Mouse (Mus musculus) limb, embryonic 14.5 days (tissue): ENCODE data around the gene Dock9. TPM values are rescaled to one million over a fixed set of nuclear protein-coding genes. Genes with fewer than 3 reads are reported as not detected.

Experiments used
- ATAC-seq: fragments of 200-750 bp; cut with Nextera tagmentation; 2 replicates; pipeline ENCODE4 v1.8.0; 2017; ENCODE audit warnings: low read depth, moderate number of reproducible peaks, moderate TSS enrichment; ENCODE audit not compliant: low FRiP score
- DNase-seq: peaks from one replicate; pipeline ENCODE4 v3.0.0-alpha.2; 2015; ENCODE audit warnings: low spot score
- H3K27ac ChIP-seq: fragments of 300-500 bp; sonication (generic); replicated peaks from 2 replicates; pipeline ENCODE4 v1.5.1; 2014; ENCODE audit warnings: low read depth, mild to moderate bottlenecking, low read length, moderate library complexity, mixed read lengths
- H3K27me3 ChIP-seq: fragments of 300-500 bp; sonication (generic); 2 replicates; pipeline ENCODE4 v1.6.1; 2014; ENCODE audit warnings: low read length, mixed read lengths; ENCODE audit not compliant: control insufficient read depth, insufficient read depth
- H3K36me3 ChIP-seq: fragments of 300-500 bp; sonication (generic); 2 replicates; pipeline ENCODE4 v1.6.1; 2014; ENCODE audit warnings: mild to moderate bottlenecking, low read length, moderate library complexity, mixed read lengths; ENCODE audit not compliant: control insufficient read depth, insufficient read depth
- H3K4me1 ChIP-seq: fragments of 300-500 bp; sonication (generic); 2 replicates; pipeline ENCODE4 v1.6.1; 2014; ENCODE audit warnings: antibody characterized with exemption, low read length, mixed read lengths; ENCODE audit not compliant: control insufficient read depth, insufficient read depth
- H3K4me2 ChIP-seq: fragments of 300-500 bp; sonication (generic); replicated peaks from 2 replicates; pipeline ENCODE4 v1.6.1; 2014; ENCODE audit warnings: low read depth, mild to moderate bottlenecking, low read length, moderate library complexity; ENCODE audit not compliant: severe bottlenecking
- H3K4me3 ChIP-seq: fragments of 300-500 bp; sonication (generic); replicated peaks from 2 replicates; pipeline ENCODE4 v1.5.1; 2014; ENCODE audit warnings: low read length
- H3K9ac ChIP-seq: fragments of 300-500 bp; sonication (generic); 2 replicates; pipeline ENCODE4 v1.6.1; 2014; ENCODE audit warnings: mild to moderate bottlenecking, low read depth, low read length, moderate library complexity; ENCODE audit not compliant: severe bottlenecking
- H3K9me3 ChIP-seq: fragments of 300-500 bp; sonication (generic); 2 replicates; pipeline ENCODE4 v1.6.1; 2016; ENCODE audit warnings: low read length; ENCODE audit not compliant: control insufficient read depth
- POLR2A ChIP-seq: fragments of 200-500 bp; IDR thresholded peaks from 2 replicates; pipeline ENCODE4 v1.8.0; 2012; ENCODE audit warnings: inconsistent platforms, mild to moderate bottlenecking, moderate library complexity, borderline replicate concordance; ENCODE audit not compliant: insufficient read depth, insufficient read length; ENCODE audit errors: extremely low read depth
- WGBS: fragments of 180-500 bp; shearing (Covaris S2); extraction: QIAGEN DNeasy Blood & Tissue Kit; methylation state at CpG from one replicate; pipeline ENCODE4 v1.1.7; 2014; 5-methylcytosine and 5-hydroxymethylcytosine counted together
- polyA plus RNA-seq, 2 experiments: library from polyadenylated mRNA; depleted of rRNA in 1 of 2; stranded (reverse) in 1 of 2; unstranded in 1 of 2; fragments of >200 nt; fragmentation: Nextera tagmentation in 1 of 2; extraction: Ambion mirVana in 1 of 2; gene quantifications; 2 replicates each; pipeline versions ENCODE4 v1.2.1 to v1.2.3; 2012 to 2014

Gene Dock9
- polyA plus RNA-seq, 2 experiments = 13.8 to 19.7 TPM

- no peak for TF ChIP-seq POLR2A
- H3K4me1 ChIP-seq = no peaks in the 10 kb centered on the region
- WGBS = 85% methylated on average over 4 of the region's 4 CpGs
- H3K36me3 ChIP-seq = 0 out of 2 replicates have a peak, but pooled peaks cover 4% of the 10 kb centered on the region
- DNase-seq (no peak), ATAC-seq (no peak)
- H3K9ac ChIP-seq = no peak overlapping the region
- H3K9me3 ChIP-seq = no peaks in the 10 kb centered on the region
- H3K27me3 ChIP-seq = no peaks in the 10 kb centered on the region
- H3K4me2 ChIP-seq = no peak overlapping the region
- H3K27ac ChIP-seq = no peak overlapping the region
- no peak overlapping the region for H3K4me3 ChIP-seq
These were observed 179.8 kb downstream of the Dock9 start for GRCm38 (mm10) chr14:121617645-121618390.

DNA sequence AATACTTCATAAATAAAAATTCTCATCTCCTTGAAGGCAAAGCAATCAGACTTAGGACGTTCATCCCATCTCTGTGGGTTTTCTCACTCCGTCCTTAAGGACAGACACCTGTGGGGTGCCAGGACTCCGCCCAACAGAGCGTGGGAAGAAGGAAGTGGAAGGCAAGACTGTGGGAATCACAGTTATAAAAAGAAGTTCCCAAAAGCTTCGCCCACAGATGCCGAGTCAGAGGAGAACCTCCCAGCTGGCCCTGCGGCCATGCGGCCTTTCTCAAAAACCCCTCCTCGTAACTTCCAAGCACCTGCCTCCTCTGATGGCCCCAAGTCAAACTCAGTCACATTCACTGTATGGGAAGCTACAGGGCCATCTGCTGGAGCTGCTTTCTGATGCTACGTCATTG lies 182.2 kb downstream of the Dock9 start:
- ATAC-seq = no peak
- H3K4me2 ChIP-seq = no peak overlapping the region
- TF ChIP-seq POLR2A = no peak
- H3K27me3 ChIP-seq = no peaks in the 10 kb centered on the region
- WGBS = 76% methylated on average over 10 of the region's 10 CpGs
- no peaks in the 10 kb centered on the region for H3K4me1 ChIP-seq
- no peaks in the 10 kb centered on the region for H3K36me3 ChIP-seq
- H3K9me3 ChIP-seq = no peaks in the 10 kb centered on the region
- H3K4me3 ChIP-seq = no peak overlapping the region
- no peak overlapping the region for H3K27ac ChIP-seq
- no peak for DNase-seq
- H3K9ac ChIP-seq = no peak overlapping the region

DNA sequence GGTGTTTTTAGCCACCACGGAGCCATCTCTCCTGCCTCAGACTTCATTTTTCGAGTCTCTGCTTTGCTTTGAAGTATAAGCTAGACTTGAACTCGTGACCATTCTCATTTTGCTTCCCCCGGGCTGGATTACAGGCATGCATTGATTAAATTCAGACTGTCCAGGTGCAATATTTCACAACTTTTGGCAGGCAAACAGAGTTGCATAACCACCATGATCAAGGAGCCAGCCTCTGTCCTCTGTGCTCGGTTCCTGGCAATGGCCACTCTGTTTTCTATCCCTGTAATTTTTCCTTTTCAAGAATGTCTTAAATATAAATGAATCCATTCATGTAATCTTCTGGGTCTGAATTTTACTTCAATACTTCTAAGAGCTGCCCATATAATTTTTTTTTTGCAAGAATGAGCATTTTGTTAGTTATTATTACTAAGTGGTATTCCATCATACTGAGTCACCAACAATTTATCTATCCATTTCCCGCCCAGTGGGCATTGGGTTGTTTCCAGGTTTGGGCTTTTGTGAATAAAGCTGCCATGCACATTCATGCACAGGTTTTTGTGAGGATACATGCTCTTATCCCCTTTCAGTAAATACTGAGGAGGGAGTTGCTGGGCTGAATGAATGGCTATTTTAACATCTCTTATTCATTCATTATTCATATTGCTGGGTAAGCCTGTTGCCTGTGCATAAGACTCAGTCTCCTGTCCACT lies 183.0 kb downstream of the Dock9 start:
- ATAC-seq (no peak), DNase-seq (no peak)
- H3K4me2 ChIP-seq = no peak overlapping the region
- no peaks in the 10 kb centered on the region for H3K9me3 ChIP-seq
- H3K4me3 ChIP-seq = no peak overlapping the region
- H3K27me3 ChIP-seq = no peaks in the 10 kb centered on the region
- no peaks in the 10 kb centered on the region for H3K4me1 ChIP-seq
- no peak overlapping the region for H3K9ac ChIP-seq
- WGBS = 76% methylated on average over 6 of the region's 6 CpGs
- H3K27ac ChIP-seq = no peak overlapping the region
- H3K36me3 ChIP-seq = no peaks in the 10 kb centered on the region
- no peak for TF ChIP-seq POLR2A

DNA sequence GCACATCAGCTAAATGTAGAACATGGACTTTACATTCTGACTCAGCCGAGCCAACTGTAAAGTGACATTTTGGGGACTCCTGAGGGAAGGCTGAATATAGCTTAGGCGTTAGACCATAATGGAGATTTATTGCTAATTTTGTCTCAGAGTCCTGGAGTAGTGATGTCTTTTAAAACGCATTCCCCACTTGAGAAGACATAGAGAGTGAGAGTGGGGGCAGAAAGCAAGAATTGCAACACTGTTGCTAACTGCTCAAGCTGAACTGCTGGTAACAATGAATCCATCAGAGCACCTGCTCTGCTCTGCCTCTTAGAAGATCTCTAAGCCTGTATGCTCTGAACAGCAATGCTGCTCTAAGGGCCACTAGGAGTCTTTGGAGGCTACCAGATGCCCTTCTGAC lies 184.1 kb downstream of the Dock9 start:
- no peak for TF ChIP-seq POLR2A
- Histone ChIP-seq H3K27me3 (no peaks in the 10 kb centered on the region), H3K4me2 (no peak overlapping the region), H3K36me3 (no peaks in the 10 kb centered on the region), H3K9ac (no peak overlapping the region), H3K4me3 (no peak overlapping the region), H3K4me1 (peaks cover 2% of the 10 kb centered on the region; the same call in 1 of the 2 replicates), H3K9me3 (no peaks in the 10 kb centered on the region), H3K27ac (no peak overlapping the region)
- WGBS = 72% methylated on average over 3 of the region's 3 CpGs
- ATAC-seq (no peak), DNase-seq (no peak)

DNA sequence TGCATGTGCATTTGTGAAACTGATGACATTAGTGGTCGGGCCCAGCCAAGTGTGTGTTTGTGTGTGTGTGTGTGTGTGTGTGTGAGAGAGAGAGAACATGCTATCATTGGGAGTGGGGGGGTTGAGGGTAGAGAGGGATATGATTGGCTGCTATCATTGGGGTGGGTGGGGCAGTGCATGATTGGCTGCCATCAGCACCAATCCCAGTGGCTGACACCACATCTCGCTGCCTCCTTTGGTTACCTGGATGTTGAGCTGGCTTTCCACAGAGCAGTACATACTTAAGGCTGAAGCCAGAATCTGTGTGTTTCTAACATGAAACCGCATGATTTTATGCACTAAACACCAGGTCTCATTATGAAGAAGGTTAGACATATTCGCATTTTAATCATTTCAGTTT lies 184.7 kb downstream of the Dock9 start:
- no peaks in the 10 kb centered on the region for H3K27me3 ChIP-seq
- no peaks in the 10 kb centered on the region for H3K36me3 ChIP-seq
- DNase-seq (no peak), ATAC-seq (no peak)
- H3K9me3 ChIP-seq = no peaks in the 10 kb centered on the region
- H3K27ac ChIP-seq = no peak overlapping the region
- no peak overlapping the region for H3K9ac ChIP-seq
- no peak overlapping the region for H3K4me2 ChIP-seq
- H3K4me3 ChIP-seq = no peak overlapping the region
- no peak for TF ChIP-seq POLR2A
- H3K4me1 ChIP-seq = peaks cover 8% of the 10 kb centered on the region; the same call in 1 of the 2 replicates
- WGBS = 85% methylated on average over 4 of the region's 4 CpGs
